ENCODE assay signal across 21 mouse cellular contexts in genomic region chr13:75718376-75718775, GRCm38 (mm10). TPM values are rescaled to one million over a fixed set of nuclear protein-coding genes. Genes with fewer than 3 reads are reported as not detected.
A peak's percentile ranks its signal among the peaks of the same experiment; 100 is the strongest.
DNase-seq lines count a peak whose midpoint lies in the region; ATAC-seq and TF ChIP-seq lines count a peak whose summit lies in the region.
"Had no signal": no experiment of that assay in that cellular context is flagged by ENCODE, and none has a peak within 500 bp of the region (broad histone marks: within the 10 kb centered on the region; RNA-seq: fewer than 3 reads in every experiment).

No protein-coding gene starts in this region.

- no peak overlapping the region for H3K4me3 ChIP-seq in heart, embryonic 11.5 days (ENCODE audit: low read depth, low read length)
- H3K4me3 ChIP-seq in heart, adult 2 months, result no peak overlapping the region
- H3K4me3 ChIP-seq in CH12.LX (replicated peaks in 1 of 3; ENCODE audit: low read depth in 2 of 3, low read length in 2 of 3, poor library complexity in 1 of 3), result no peak overlapping the region
- peak overlapping the region; percentile 22 for H3K4me3 ChIP-seq in liver, embryonic 12.5 days
- peak overlapping the region; percentile 15; the same call in 1 of the 2 replicates for H3K4me3 ChIP-seq in liver, embryonic 16.5 days (ENCODE audit: low read depth, low read length)
- no peak overlapping the region for H3K4me3 ChIP-seq in intestine, postnatal 0 days (ENCODE audit: low read depth, low read length)
- H3K4me3 ChIP-seq: embryonic facial prominence, embryonic 15.5 days; forebrain, embryonic 12.5 days; heart, embryonic 12.5 days; hindbrain, embryonic 12.5 days had no signal

- no peak for TF ChIP-seq POLR2A in heart, adult 2 months (IDR thresholded peaks at IDR 0.05; ENCODE audit: insufficient read depth, low read depth, low read length)
- no peak for TF ChIP-seq POLR2A in CH12.LX (IDR thresholded peaks at IDR 0.05; ENCODE audit: low read depth, low read length)

- no peaks in the 10 kb centered on the region for H3K9me3 ChIP-seq in heart, embryonic 11.5 days (replicated peaks; ENCODE audit: control insufficient read depth, low read length)
- no peaks in the 10 kb centered on the region for H3K9me3 ChIP-seq in CH12.LX (replicated peaks; ENCODE audit: low read length)
- H3K9me3 ChIP-seq in liver, embryonic 12.5 days (replicated peaks), result no peaks in the 10 kb centered on the region
- no peaks in the 10 kb centered on the region for H3K9me3 ChIP-seq in liver, embryonic 16.5 days (replicated peaks; ENCODE audit: control insufficient read depth, low read length)
- no peaks in the 10 kb centered on the region for H3K9me3 ChIP-seq in intestine, postnatal 0 days (ENCODE audit: control insufficient read depth)
- H3K9me3 ChIP-seq: embryonic facial prominence, embryonic 15.5 days; forebrain, embryonic 12.5 days; heart, embryonic 12.5 days; hindbrain, embryonic 12.5 days had no signal

- no peak overlapping the region for H3K9ac ChIP-seq in heart, embryonic 11.5 days (ENCODE audit: low read depth, low read length)
- H3K9ac ChIP-seq in heart, adult 2 months (ENCODE audit: low read depth, low read length), result no peak overlapping the region
- H3K9ac ChIP-seq in CH12.LX (ENCODE audit: insufficient read depth, low read depth), result peak overlapping the region; percentile 33; the same call in 1 of the 2 replicates
- peak overlapping the region; percentile 61 for H3K9ac ChIP-seq in liver, embryonic 12.5 days
- H3K9ac ChIP-seq in liver, embryonic 16.5 days (ENCODE audit: low read depth, low read length), result no peak overlapping the region
- H3K9ac ChIP-seq in intestine, postnatal 0 days (ENCODE audit: low read depth, low read length), result no peak overlapping the region
- H3K9ac ChIP-seq: embryonic facial prominence, embryonic 15.5 days; forebrain, embryonic 12.5 days; heart, embryonic 12.5 days; hindbrain, embryonic 12.5 days had no signal

- H3K36me3 ChIP-seq in heart, embryonic 11.5 days (ENCODE audit: control insufficient read depth, insufficient read depth, low read length), result no peaks in the 10 kb centered on the region
- peaks cover 8% of the 10 kb centered on the region; the same call in 1 of the 2 replicates for H3K36me3 ChIP-seq in heart, adult 2 months (ENCODE audit: control insufficient read depth, insufficient read depth, low read length)
- H3K36me3 ChIP-seq in CH12.LX (replicated peaks in 1 of 2; ENCODE audit: control insufficient read depth in 1 of 2, insufficient read depth in 1 of 2, low read length in 1 of 2), result peaks cover 2 to 9% of the 10 kb centered on the region in 2 experiments
- peaks cover 45% of the 10 kb centered on the region for H3K36me3 ChIP-seq in liver, embryonic 12.5 days
- peaks cover 3% of the 10 kb centered on the region; the same call in 1 of the 2 replicates for H3K36me3 ChIP-seq in liver, embryonic 16.5 days (ENCODE audit: control insufficient read depth, insufficient read depth)
- no peaks in the 10 kb centered on the region for H3K36me3 ChIP-seq in intestine, postnatal 0 days (ENCODE audit: control insufficient read depth, insufficient read depth)
- H3K36me3 ChIP-seq: embryonic facial prominence, embryonic 15.5 days; forebrain, embryonic 12.5 days; heart, embryonic 12.5 days; hindbrain, embryonic 12.5 days had no signal

- no peaks in the 10 kb centered on the region for H3K79me2 ChIP-seq in heart, adult 2 months (replicated peaks; ENCODE audit: control insufficient read depth, insufficient read depth, low read length)
- H3K79me2 ChIP-seq in CH12.LX (replicated peaks; ENCODE audit: control insufficient read depth, extremely low read depth, insufficient read depth, poor library complexity, severe bottlenecking), result peaks cover 89% of the 10 kb centered on the region

- H3K4me2 ChIP-seq in heart, embryonic 11.5 days, result peak overlapping the region; percentile 24
- H3K4me2 ChIP-seq in CH12.LX (ENCODE audit: insufficient read depth, low read depth, poor library complexity, severe bottlenecking), result peak overlapping the region; percentile 82; the same call in 1 of the 2 replicates
- peak overlapping the region; percentile 63 for H3K4me2 ChIP-seq in liver, embryonic 12.5 days
- H3K4me2 ChIP-seq in liver, embryonic 16.5 days (ENCODE audit: low read depth, low read length), result peak overlapping the region; percentile 49
- H3K4me2 ChIP-seq in intestine, postnatal 0 days (replicated peaks; ENCODE audit: low read depth), result no peak overlapping the region
- H3K4me2 ChIP-seq: embryonic facial prominence, embryonic 15.5 days; forebrain, embryonic 12.5 days; heart, embryonic 12.5 days; hindbrain, embryonic 12.5 days had no signal

- dilution Hi-C loops in CH12.LX (cut with MboI; ENCODE audit: extremely low pct_ligation_motif_present, extremely low pct_unique_long_range_greater_than_20kb, low sequenced_read_pairs), result no loop called here

- TF ChIP-seq RAD21 in CH12.LX (IDR thresholded peaks at IDR 0.05; ENCODE audit: low read depth, low read length), result no peak

- intact Hi-C loops in heart, adult 2 months (cut with DNase I), result no loop called here

- no peak for ATAC-seq in heart, embryonic 11.5 days (replicated peaks; ENCODE audit: insufficient number of reproducible peaks, low FRiP score, low TSS enrichment)
- ATAC-seq in liver, embryonic 12.5 days, result no peak
- ATAC-seq in liver, embryonic 16.5 days (ENCODE audit: low read depth), result no peak
- ATAC-seq in intestine, postnatal 0 days, result no peak
- ATAC-seq: forebrain, embryonic 16.5 days; hindbrain, embryonic 16.5 days had no signal

- in situ Hi-C loops in CH12.LX (cut with MboI; ENCODE audit: low pct_ligation_motif_present, low pct_unique_long_range_greater_than_20kb, low sequenced_read_pairs), result loop anchor here (25.0 kb wide), 1 partner anchor 481 kb away; no protein-coding TSS in a partner anchor

- TF ChIP-seq EP300 in heart, adult 2 months (IDR thresholded peaks at IDR 0.05; ENCODE audit: insufficient read depth, low read depth, low read length), result no peak
- no peak for TF ChIP-seq EP300 in CH12.LX (IDR thresholded peaks at IDR 0.05; ENCODE audit: low read length)

- H3K27me3 ChIP-seq in heart, embryonic 11.5 days (ENCODE audit: control insufficient read depth, insufficient read depth, low read length), result no peaks in the 10 kb centered on the region
- H3K27me3 ChIP-seq in heart, adult 2 months (ENCODE audit: control insufficient read depth, insufficient read depth, low read length), result no peaks in the 10 kb centered on the region
- no peaks in the 10 kb centered on the region for H3K27me3 ChIP-seq in CH12.LX (replicated peaks)
- no peaks in the 10 kb centered on the region for H3K27me3 ChIP-seq in liver, embryonic 12.5 days (replicated peaks)
- H3K27me3 ChIP-seq in liver, embryonic 16.5 days (ENCODE audit: control insufficient read depth, insufficient read depth, low read depth, low read length), result no peaks in the 10 kb centered on the region
- H3K27me3 ChIP-seq in intestine, postnatal 0 days (replicated peaks; ENCODE audit: control insufficient read depth, insufficient read depth, low read length), result no peaks in the 10 kb centered on the region
- H3K27me3 ChIP-seq: embryonic facial prominence, embryonic 15.5 days; forebrain, embryonic 12.5 days; heart, embryonic 12.5 days; hindbrain, embryonic 12.5 days had no signal

- no peaks in the 10 kb centered on the region for H3K4me1 ChIP-seq in heart, embryonic 11.5 days (ENCODE audit: control insufficient read depth, insufficient read depth, low read length)
- H3K4me1 ChIP-seq in heart, adult 2 months (ENCODE audit: control insufficient read depth, insufficient read depth, low read length), result no peaks in the 10 kb centered on the region; the same call in 1 of the 2 replicates
- peaks cover 29 to 87% of the 10 kb centered on the region in 2 experiments for H3K4me1 ChIP-seq in CH12.LX (ENCODE audit: control insufficient read depth in 1 of 2, insufficient read depth in 2 of 2)
- H3K4me1 ChIP-seq in liver, embryonic 12.5 days, result peaks cover 97% of the 10 kb centered on the region
- H3K4me1 ChIP-seq in liver, embryonic 16.5 days (ENCODE audit: control insufficient read depth, low read depth, low read length), result peaks cover 70% of the 10 kb centered on the region
- H3K4me1 ChIP-seq in intestine, postnatal 0 days (replicated peaks; ENCODE audit: control insufficient read depth, insufficient read depth, low read length), result no peaks in the 10 kb centered on the region
- H3K4me1 ChIP-seq: embryonic facial prominence, embryonic 15.5 days; forebrain, embryonic 12.5 days; heart, embryonic 12.5 days; hindbrain, embryonic 12.5 days had no signal

- no peak overlapping the region for H3K27ac ChIP-seq in heart, embryonic 11.5 days (ENCODE audit: low read depth, low read length)
- no peak overlapping the region for H3K27ac ChIP-seq in heart, adult 2 months
- H3K27ac ChIP-seq in CH12.LX (ENCODE audit: insufficient read depth, low read depth), result no peak overlapping the region
- peak overlapping the region; percentile 89 for H3K27ac ChIP-seq in liver, embryonic 12.5 days
- peak overlapping the region; percentile 72 for H3K27ac ChIP-seq in liver, embryonic 16.5 days (ENCODE audit: low read length)
- no peak overlapping the region for H3K27ac ChIP-seq in intestine, postnatal 0 days (ENCODE audit: low read depth, low read length)
- H3K27ac ChIP-seq: embryonic facial prominence, embryonic 15.5 days; forebrain, embryonic 12.5 days; hindbrain, embryonic 12.5 days had no signal

- no peak for TF ChIP-seq CTCF in heart, adult 2 months (IDR thresholded peaks at IDR 0.05)
- no peak for TF ChIP-seq CTCF in CH12.LX (conservative IDR thresholded peaks at IDR 0.05 in 1 of 2, IDR thresholded peaks at IDR 0.05 in 1 of 2; ENCODE audit: low read depth in 2 of 2, low read length in 2 of 2)
- no peak for TF ChIP-seq CTCF in intestine, postnatal 0 days (IDR thresholded peaks at IDR 0.05; ENCODE audit: low read depth)

- DNase-seq in heart, adult 2 months, result no peak
- DNase-seq in CH12.LX (ENCODE audit: extremely low read depth), result no peak
- DNase-seq in kidney, adult 11 months, result no peak
- DNase-seq: adrenal gland, adult 8-10 months; adrenal gland, postnatal 36 days; cerebellum, adult 2 months; cerebellum, postnatal 10 days; embryo, embryonic 11 days; gastrocnemius, postnatal 10 days; heart, adult 18-20 months; heart, postnatal 4 days had no signal

TF ChIP-seq in CH12.LX, 34 proteins besides CTCF, POLR2A, EP300 and RAD21 (continues in another document):
- TF ChIP-seq CHD1 (IDR thresholded peaks at IDR 0.05; ENCODE audit: low read depth, low read length), result peak; percentile 71; the same call in 1 of the 2 replicates
- 0 out of 2 replicates have a peak, but pooled peaks have one; percentile 50 for TF ChIP-seq SIN3A (IDR thresholded peaks at IDR 0.05; ENCODE audit: low read length)

RNA-seq across cellular contexts. Expression of gene Ell2, which starts 11.8 kb away (rescaled TPM):
- polyA plus RNA-seq in heart, embryonic 11.5 days (2014; fragmentation: Nextera tagmentation; extraction: Ambion mirVana), result 8.2 and 10.4 TPM in 2 replicates
- 10 to 100 TPM; 26.0 to 30.0 TPM for total RNA-seq in heart, adult 2 months (2021)
- polyA plus RNA-seq in heart, adult 2 months (2012; rRNA removed), result 3.4 and 5.1 TPM in 2 replicates
- total RNA-seq in CH12.LX (2012; rRNA removed) (44.4 and 63.4 TPM in 2 replicates), CH12.LX (2014; rRNA removed) (50.9 and 51.3 TPM in 2 replicates)
- polyA plus RNA-seq in CH12.LX (2012; ENCODE audit: insufficient read length, low read depth), result 114 and 123 TPM in 2 replicates
- polyA plus RNA-seq in liver, embryonic 12.5 days (2016; fragmentation: Nextera tagmentation; extraction: Ambion mirVana), result 59.6 and 66.2 TPM in 2 replicates
- polyA plus RNA-seq in liver, embryonic 16.5 days (2015; fragmentation: Nextera tagmentation; extraction: Ambion mirVana), result 30.3 and 31.2 TPM in 2 replicates
- 3.8 and 4.1 TPM in 2 replicates for polyA plus RNA-seq in intestine, postnatal 0 days (2015; fragmentation: Nextera tagmentation; extraction: Ambion mirVana)

Comparison
In these comparisons a context has a peak if more than half of its experiments do, and no peak if none do; other contexts are left out.
1. H3K9ac ChIP-seq: peak in CH12.LX (single experiment) and liver, embryonic 12.5 days (single experiment); none in heart, embryonic 11.5 days (single experiment), heart, adult 2 months (single experiment), liver, embryonic 16.5 days (single experiment) and intestine, postnatal 0 days (single experiment).
2. H3K27ac ChIP-seq: peak in liver, embryonic 12.5 days (single experiment) and liver, embryonic 16.5 days (single experiment); none in heart, embryonic 11.5 days (single experiment), heart, adult 2 months (single experiment), CH12.LX (single experiment) and intestine, postnatal 0 days (single experiment).
3. H3K4me3 ChIP-seq: peak in liver, embryonic 12.5 days (single experiment) and liver, embryonic 16.5 days (single experiment); none in heart, embryonic 11.5 days (single experiment), heart, adult 2 months (single experiment), CH12.LX (0 of 3) and intestine, postnatal 0 days (single experiment).